In the genomic region with DNA sequence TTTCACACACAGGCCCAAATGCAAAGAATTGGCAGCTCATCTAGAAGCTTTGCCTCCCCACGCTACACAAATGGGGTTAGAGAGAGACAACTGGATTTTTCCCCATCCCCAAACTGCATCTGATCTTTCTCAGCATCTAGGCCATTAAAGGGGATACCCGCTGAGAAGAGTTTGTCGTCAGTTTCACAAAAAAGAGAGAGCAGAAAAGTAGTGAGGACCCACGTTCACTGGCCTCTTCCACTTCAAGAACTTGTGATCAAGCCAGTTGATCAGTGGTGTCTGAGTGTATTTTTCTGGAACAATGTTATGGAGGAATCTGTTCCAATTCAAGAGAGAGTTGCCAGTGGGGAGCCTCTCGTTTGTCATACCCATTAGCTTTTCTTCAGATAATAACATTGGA, we compare ENCODE assay signal across 8 mouse cellular contexts. TPM values are rescaled to one million over a fixed set of nuclear protein-coding genes. Genes with fewer than 3 reads are reported as not detected.
DNase-seq lines count a peak whose midpoint lies in the region; ATAC-seq and TF ChIP-seq lines count a peak whose summit lies in the region.

No protein-coding gene starts in this region.

- H3ac ChIP-seq in C2C12 (ENCODE audit: control insufficient read depth, insufficient read length, low read depth): peak overlapping the region; percentile 49

- peaks cover 64% of the 10 kb centered on the region for H3K79me3 ChIP-seq in C2C12 (ENCODE audit: low read depth)

- whole genome bisulfite sequencing in heart, adult 2 months: 18% methylated on average over 5 of the region's 5 CpGs
- 4% methylated on average over 5 of the region's 5 CpGs for WGBS in forebrain, embryonic 15.5 days
- WGBS in liver, embryonic 15.5 days (ENCODE audit: insufficient replicate concordance): 17% methylated on average over 5 of the region's 5 CpGs

- peak overlapping the region; percentile 75 for H3K9ac ChIP-seq in heart, adult 2 months (ENCODE audit: low read depth, low read length)
- H3K9ac ChIP-seq in forebrain, embryonic 15.5 days (replicated peaks): peak overlapping the region; percentile 84
- H3K9ac ChIP-seq in liver, embryonic 15.5 days: no peak overlapping the region

- no peak for TF ChIP-seq POLR2A in heart, adult 2 months (IDR thresholded peaks at IDR 0.05; ENCODE audit: insufficient read depth, low read depth, low read length)

- H3K4me1 ChIP-seq in heart, adult 2 months (ENCODE audit: control insufficient read depth, insufficient read depth, low read length): no peaks in the 10 kb centered on the region; the same call in none of the 2 replicates
- H3K4me1 ChIP-seq in forebrain, embryonic 15.5 days: peaks cover 29% of the 10 kb centered on the region
- peaks cover 13% of the 10 kb centered on the region for H3K4me1 ChIP-seq in liver, embryonic 15.5 days (replicated peaks)

- no peak for TF ChIP-seq EP300 in heart, adult 2 months (IDR thresholded peaks at IDR 0.05; ENCODE audit: insufficient read depth, low read depth, low read length)

- intact Hi-C loops in heart, adult 2 months (cut with DNase I): no loop called here
- intact Hi-C loops in left cerebral cortex, postnatal 10 days (cut with DNase I): loop anchor here (10.0 kb wide), 2 partner anchors 185 to 1025 kb away; no protein-coding TSS in a partner anchor

- TF ChIP-seq CTCF in heart, adult 2 months (IDR thresholded peaks at IDR 0.05): no peak
- TF ChIP-seq CTCF in C2C12 (IDR thresholded peaks at IDR 0.05; ENCODE audit: control insufficient read depth, insufficient read depth, insufficient read length): no peak

- H3K36me3 ChIP-seq in heart, adult 2 months (ENCODE audit: control insufficient read depth, insufficient read depth, low read length): peaks cover 16% of the 10 kb centered on the region
- peaks cover 16% of the 10 kb centered on the region for H3K36me3 ChIP-seq in C2C12 (ENCODE audit: control insufficient read depth, insufficient read depth)
- no peaks in the 10 kb centered on the region for H3K36me3 ChIP-seq in forebrain, embryonic 15.5 days
- H3K36me3 ChIP-seq in liver, embryonic 15.5 days (replicated peaks): no peaks in the 10 kb centered on the region

- H3K4me2 ChIP-seq in forebrain, embryonic 15.5 days (replicated peaks): peak overlapping the region; percentile 65
- H3K4me2 ChIP-seq in liver, embryonic 15.5 days: peak overlapping the region; percentile 85

- H3K9me3 ChIP-seq in forebrain, embryonic 15.5 days: no peaks in the 10 kb centered on the region
- no peaks in the 10 kb centered on the region for H3K9me3 ChIP-seq in liver, embryonic 15.5 days (replicated peaks)

- H3K27me3 ChIP-seq in heart, adult 2 months (ENCODE audit: control insufficient read depth, insufficient read depth, low read length): no peaks in the 10 kb centered on the region
- no peaks in the 10 kb centered on the region for H3K27me3 ChIP-seq in C2C12 (ENCODE audit: control insufficient read depth, insufficient read depth, insufficient read length)
- H3K27me3 ChIP-seq in forebrain, embryonic 15.5 days: no peaks in the 10 kb centered on the region
- peaks cover 12% of the 10 kb centered on the region for H3K27me3 ChIP-seq in liver, embryonic 15.5 days

- H3K27ac ChIP-seq in heart, adult 2 months: peak overlapping the region; percentile 89
- H3K27ac ChIP-seq in forebrain, embryonic 15.5 days (replicated peaks): peak overlapping the region; percentile 98
- no peak overlapping the region for H3K27ac ChIP-seq in liver, embryonic 15.5 days (replicated peaks)

- DNase-seq in heart, adult 2 months: peak in 1 of 2 experiments; percentile 20
- no peak for DNase-seq in heart, adult 9 months (ENCODE audit: low spot score in 2 of 2)
- DNase-seq in left cerebral cortex, postnatal 10 days (ENCODE audit: extremely low spot score in 1 of 2, low spot score in 2 of 2): no peak
- DNase-seq in spleen, adult 18-20 months: no peak
- DNase-seq in testis, postnatal 10 days (ENCODE audit: low spot score): no peak

- peak overlapping the region; percentile 77 for H3K4me3 ChIP-seq in heart, adult 2 months
- peak overlapping the region; percentile 67 for H3K4me3 ChIP-seq in C2C12 (ENCODE audit: insufficient read depth, poor library complexity, severe bottlenecking)
- H3K4me3 ChIP-seq in forebrain, embryonic 15.5 days: peak overlapping the region; percentile 55
- peak overlapping the region; percentile 18; the same call in 1 of the 2 replicates for H3K4me3 ChIP-seq in liver, embryonic 15.5 days (replicated peaks)

- no peak for ATAC-seq in forebrain, embryonic 15.5 days (replicated peaks)
- no peak for ATAC-seq in liver, embryonic 15.5 days (ENCODE audit: insufficient read depth)

- no peaks in the 10 kb centered on the region; the same call in 1 of the 2 replicates for H3K79me2 ChIP-seq in heart, adult 2 months (replicated peaks; ENCODE audit: control insufficient read depth, insufficient read depth, low read length)
- H3K79me2 ChIP-seq in C2C12 (ENCODE audit: control insufficient read depth, insufficient read depth): peaks cover 74% of the 10 kb centered on the region

TF ChIP-seq in C2C12, 6 proteins besides CTCF, POLR2A, EP300 and RAD21:
- TF ChIP-seq MYOG (IDR thresholded peaks at IDR 0.05; ENCODE audit: control insufficient read depth, extremely low read depth, insufficient read length) (no peak), MAX (IDR thresholded peaks at IDR 0.05) (no peak), MYOD1 (IDR thresholded peaks at IDR 0.05; ENCODE audit: control insufficient read depth, insufficient read length, low read depth) (no peak), USF1 (IDR thresholded peaks at IDR 0.05; ENCODE audit: low read depth) (no peak), FOSL1 (IDR thresholded peaks at IDR 0.05; ENCODE audit: insufficient read depth, low read length, poor library complexity, severe bottlenecking) (no peak), CEBPB (IDR thresholded peaks at IDR 0.05; ENCODE audit: low read depth) (no peak)

RNA-seq across cellular contexts. Expression of gene Pbx1, which starts 2.7 kb away (rescaled TPM):
- 10 to 100 TPM; 52.8 to 54.7 TPM for total RNA-seq in heart, adult 2 months (2021)
- 33.1 and 47.6 TPM in 2 replicates for polyA plus RNA-seq in heart, adult 2 months (2012; rRNA removed)
- polyA plus RNA-seq in C2C12 (2012; fragmentation: generic; extraction: Trizol): 29.4 TPM
- 87.4 and 90.5 TPM in 2 replicates for polyA plus RNA-seq in forebrain, embryonic 15.5 days (2015; fragmentation: Nextera tagmentation; extraction: Ambion mirVana)
- 2.0 and 2.6 TPM in 2 replicates for polyA plus RNA-seq in liver, embryonic 15.5 days (2015; fragmentation: Nextera tagmentation; extraction: Ambion mirVana)
- 100 to 1,000 TPM; 164 to 181 TPM for total RNA-seq in left cerebral cortex, postnatal 10 days (2021)

Comparison
In these comparisons a context has a peak if more than half of its experiments do, and no peak if none do; other contexts are left out.
1. H3K4me3 ChIP-seq: peak in every context shown above with its lines; median percentile 77 in heart, adult 2 months; 67 in C2C12; 55 in forebrain, embryonic 15.5 days; 18 in liver, embryonic 15.5 days.